Mouse (Mus musculus) liver, embryonic 13.5 days (tissue): ENCODE data around the gene Rffl. TPM values are rescaled to one million over a fixed set of nuclear protein-coding genes. Genes with fewer than 3 reads are reported as not detected.

Experiments
- ATAC-seq: fragments of 200-750 bp; cut with Nextera tagmentation; 2 replicates; pipeline ENCODE4 v1.8.0; 2017; ENCODE audit warnings: low read depth, mild to moderate bottlenecking, moderate number of reproducible peaks, moderate library complexity
- DNase-seq: peaks from one replicate; pipeline ENCODE4 v3.0.0; 2022
- H3K27ac ChIP-seq: fragments of 300-500 bp; sonication (generic); 2 replicates; pipeline ENCODE4 v1.5.1; 2015; ENCODE audit warnings: moderate library complexity, mild to moderate bottlenecking, inconsistent platforms
- H3K27me3 ChIP-seq: fragments of 300-500 bp; sonication (generic); 2 replicates; pipeline ENCODE4 v1.6.1; 2015; ENCODE audit warnings: mild to moderate bottlenecking, inconsistent platforms
- H3K36me3 ChIP-seq: fragments of 300-500 bp; sonication (generic); 2 replicates; pipeline ENCODE4 v1.6.1; 2015; ENCODE audit warnings: mild to moderate bottlenecking, inconsistent platforms
- H3K4me1 ChIP-seq: fragments of 300-500 bp; sonication (generic); replicated peaks from 2 replicates; pipeline ENCODE4 v1.6.1; 2015; ENCODE audit warnings: inconsistent platforms
- H3K4me2 ChIP-seq: fragments of 300-500 bp; sonication (generic); 2 replicates; pipeline ENCODE4 v1.6.1; 2015; ENCODE audit warnings: inconsistent platforms, mild to moderate bottlenecking, moderate library complexity
- H3K4me3 ChIP-seq: fragments of 300-500 bp; sonication (generic); replicated peaks from 2 replicates; pipeline ENCODE4 v1.5.1; 2015; ENCODE audit warnings: mild to moderate bottlenecking, inconsistent platforms
- H3K9ac ChIP-seq: fragments of 300-500 bp; sonication (generic); 2 replicates; pipeline ENCODE4 v1.6.1; 2015; ENCODE audit warnings: mild to moderate bottlenecking, inconsistent platforms
- H3K9me3 ChIP-seq: fragments of 300-500 bp; sonication (generic); replicated peaks from 2 replicates; pipeline ENCODE4 v1.6.1; 2016; ENCODE audit warnings: inconsistent platforms
- WGBS: fragments of 180-500 bp; shearing (Covaris S2); methylation state at CpG from one replicate; pipeline ENCODE4 v1.1.7; 2015; ENCODE audit not compliant: insufficient replicate concordance; 5-methylcytosine and 5-hydroxymethylcytosine counted together
- polyA plus RNA-seq: library from polyadenylated mRNA; unstranded; fragments of >200 nt; fragmentation: Nextera tagmentation; extraction: Ambion mirVana; gene quantifications from 2 replicates; pipeline ENCODE4 v1.2.1, GENCODE M21; 2015

Gene Rffl
- polyA plus RNA-seq, 1 experiment from 2014 or later, result 20.2 TPM

GRCm38 (mm10) chr11:82763742-82764437, 107.1 kb downstream of the Rffl start, which contains the start of the genes Cct6b and Zfp830:
Gene Cct6b (minus strand): TSS chr11:82764321.
Gene Zfp830 (plus strand): TSS chr11:82764345.
- Histone ChIP-seq H3K4me1 (peaks cover 33% of the 10 kb centered on the region), H3K27me3 (no peaks in the 10 kb centered on the region), H3K36me3 (peaks cover 10% of the 10 kb centered on the region), H3K4me3 (peak within 1 kb of the TSS; percentile 84), H3K9ac (peak within 1 kb of the TSS; percentile 85), H3K4me2 (peak within 1 kb of the TSS; percentile 93), H3K27ac (peak within 1 kb of the TSS; percentile 92), H3K9me3 (peaks cover 3% of the 10 kb centered on the region; the same call in 1 of the 2 replicates)
- ATAC-seq, result peak; percentile 100
- under 1% methylated on average over 44 of the region's 44 CpGs for WGBS
- peak; percentile 89 for DNase-seq

DNA sequence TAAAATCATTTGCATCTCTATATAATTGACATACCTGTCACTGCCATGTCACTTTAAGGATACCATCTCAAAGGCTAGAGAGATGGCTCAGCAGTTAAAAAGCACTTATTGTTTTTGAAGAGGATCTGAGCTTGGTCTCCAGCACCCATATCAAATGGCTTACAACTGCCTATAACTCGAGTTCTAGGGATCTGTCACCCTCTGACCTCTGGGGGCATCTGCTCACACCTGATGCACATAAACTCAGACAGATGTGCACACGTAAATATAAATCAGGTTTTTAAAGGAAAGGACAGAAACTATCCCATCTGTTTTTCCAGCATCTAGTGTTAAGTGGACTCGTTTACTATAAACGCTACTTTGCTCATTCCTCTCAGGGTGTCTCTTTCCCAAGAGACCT, 107.7 kb downstream of the Rffl start:
- ATAC-seq (no peak), DNase-seq (no peak)
- Histone ChIP-seq H3K4me1 (peaks cover 33% of the 10 kb centered on the region), H3K27ac (peak overlapping the region; percentile 92), H3K9me3 (peaks cover 3% of the 10 kb centered on the region; the same call in 1 of the 2 replicates), H3K9ac (peak overlapping the region; percentile 85), H3K27me3 (no peaks in the 10 kb centered on the region; the same call in 1 of the 2 replicates), H3K4me2 (peak overlapping the region; percentile 93), H3K4me3 (peak overlapping the region; percentile 84), H3K36me3 (peaks cover 4% of the 10 kb centered on the region)
- 10% methylated on average over 4 of the region's 4 CpGs for WGBS

DNA sequence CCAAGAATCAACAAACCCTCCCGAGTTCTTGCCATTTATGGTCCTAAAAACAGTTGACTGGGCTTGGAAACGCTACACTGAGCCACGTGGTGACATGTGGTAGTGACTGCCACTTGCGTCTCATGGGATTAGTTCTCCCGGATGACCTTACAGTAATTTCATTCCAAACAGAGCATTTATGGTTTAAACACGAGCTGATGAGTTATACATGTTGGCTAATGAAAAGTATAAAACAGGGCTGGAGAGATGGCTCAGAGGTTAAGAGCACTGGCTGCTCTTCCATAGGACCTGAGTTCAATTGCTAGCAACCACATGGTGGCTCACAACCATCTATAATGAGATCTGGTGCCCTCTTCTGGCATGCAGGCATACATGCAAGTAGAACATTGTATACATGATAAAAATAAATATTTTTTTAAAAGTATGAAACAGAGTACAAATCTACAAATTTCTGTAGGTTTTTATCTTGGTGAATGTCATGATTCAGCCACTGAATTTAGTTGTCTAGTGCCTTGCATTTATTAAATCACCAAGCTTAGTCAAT, 108.7 kb downstream of the Rffl start:
- Histone ChIP-seq H3K4me3 (no peak overlapping the region), H3K27ac (no peak overlapping the region), H3K36me3 (peaks cover 4% of the 10 kb centered on the region), H3K9me3 (peaks cover 3% of the 10 kb centered on the region; the same call in 1 of the 2 replicates), H3K4me2 (no peak overlapping the region), H3K4me1 (peaks cover 33% of the 10 kb centered on the region), H3K27me3 (no peaks in the 10 kb centered on the region; the same call in 1 of the 2 replicates), H3K9ac (no peak overlapping the region)
- DNase-seq (no peak), ATAC-seq (no peak)
- 79% methylated on average over 6 of the region's 6 CpGs for WGBS

DNA sequence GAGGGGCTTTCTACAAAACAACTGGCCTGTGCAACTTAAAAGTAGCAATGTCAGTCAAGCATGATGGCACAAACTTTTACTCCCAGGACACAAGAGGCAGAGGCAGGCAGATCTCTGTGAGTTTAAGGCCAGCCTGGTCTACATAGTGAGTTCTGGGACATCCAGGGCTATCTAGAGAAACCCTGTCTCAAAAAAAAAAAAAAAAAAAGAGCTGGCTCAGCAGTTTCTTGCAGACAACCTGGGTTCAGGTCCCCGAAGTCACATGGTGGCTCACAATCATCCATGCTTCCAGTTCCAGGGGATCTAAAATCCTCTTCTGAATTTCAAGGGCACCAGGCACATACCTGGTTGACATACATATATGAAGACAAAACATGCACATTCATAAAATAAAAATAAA, 115.1 kb downstream of the Rffl start:
- H3K27me3 ChIP-seq, result no peaks in the 10 kb centered on the region; the same call in 1 of the 2 replicates
- ATAC-seq, result no peak
- no peak overlapping the region for H3K4me2 ChIP-seq
- H3K27ac ChIP-seq, result no peak overlapping the region
- WGBS, result 62% methylated on average over 1 of the region's 1 CpGs
- DNase-seq, result no peak
- H3K9ac ChIP-seq, result no peak overlapping the region
- H3K4me1 ChIP-seq, result no peaks in the 10 kb centered on the region
- H3K9me3 ChIP-seq, result no peaks in the 10 kb centered on the region
- H3K36me3 ChIP-seq, result no peaks in the 10 kb centered on the region
- no peak overlapping the region for H3K4me3 ChIP-seq

Other genes with a start within 250 kb of the Rffl start
- 0.16 and 0.31 TPM in 2 replicates for gene Cct6b, start 106.9 kb downstream of the Rffl start, polyA plus RNA-seq
- 19.5 and 23.3 TPM in 2 replicates for gene Zfp830, start 106.9 kb downstream of the Rffl start, polyA plus RNA-seq
- 10.2 and 12.0 TPM in 2 replicates for gene Lig3, start 90.1 kb downstream of the Rffl start, polyA plus RNA-seq
- gene Rad51d, start 19.4 kb upstream of the Rffl start, polyA plus RNA-seq, result 6.8 and 8.0 TPM in 2 replicates
- gene Fndc8, start 20.9 kb upstream of the Rffl start, polyA plus RNA-seq, result 0.05 and 0.08 TPM in 2 replicates
- gene Nle1, start 37.2 kb upstream of the Rffl start, polyA plus RNA-seq, result 21.3 and 24.3 TPM in 2 replicates
- gene Unc45b, start 39.3 kb upstream of the Rffl start, polyA plus RNA-seq, result 0.75 and 1.1 TPM in 2 replicates
- 0.68 and 1.4 TPM in 2 replicates for gene Slfn5, start 80.1 kb upstream of the Rffl start, polyA plus RNA-seq
- gene Slfn9, start 120.6 kb upstream of the Rffl start, polyA plus RNA-seq, result 5.5 and 8.3 TPM in 2 replicates
- 0.37 and 0.66 TPM in 2 replicates for gene Slfn8, start 149.6 kb upstream of the Rffl start, polyA plus RNA-seq
- 4.9 and 5.0 TPM in 2 replicates for gene Slfn2, start 193.9 kb upstream of the Rffl start, polyA plus RNA-seq
- 0.10 and 0.28 TPM in 2 replicates for gene Slfn1, start 245.6 kb upstream of the Rffl start, polyA plus RNA-seq